Mouse (Mus musculus) neural tube, embryonic 13.5 days (tissue): ENCODE data around the gene Phpt1. TPM values are rescaled to one million over a fixed set of nuclear protein-coding genes. Genes with fewer than 3 reads are reported as not detected.

ENCODE experiments used
- ATAC-seq: fragments of 200-750 bp; cut with Nextera tagmentation; 2 replicates; pipeline ENCODE4 v1.8.0; 2017; ENCODE audit warnings: low read depth, mild to moderate bottlenecking, moderate TSS enrichment, moderate library complexity
- H3K27ac ChIP-seq: fragments of 300-500 bp; sonication (generic); replicated peaks from 2 replicates; pipeline ENCODE4 v1.5.1; 2015; ENCODE audit warnings: moderate library complexity, mild to moderate bottlenecking, inconsistent platforms
- H3K27me3 ChIP-seq: fragments of 300-500 bp; sonication (generic); 2 replicates; pipeline ENCODE4 v1.6.1; 2015; ENCODE audit warnings: mild to moderate bottlenecking, inconsistent platforms
- H3K36me3 ChIP-seq: fragments of 300-500 bp; sonication (generic); 2 replicates; pipeline ENCODE4 v1.6.1; 2015; ENCODE audit warnings: mild to moderate bottlenecking, inconsistent platforms
- H3K4me1 ChIP-seq: fragments of 300-500 bp; sonication (generic); replicated peaks from 2 replicates; pipeline ENCODE4 v1.6.1; 2015; ENCODE audit warnings: inconsistent platforms
- H3K4me2 ChIP-seq: fragments of 300-500 bp; sonication (generic); 2 replicates; pipeline ENCODE4 v1.6.1; 2015; ENCODE audit warnings: inconsistent platforms, mild to moderate bottlenecking, moderate library complexity
- H3K4me3 ChIP-seq: fragments of 300-500 bp; sonication (generic); 2 replicates; pipeline ENCODE4 v1.5.1; 2015; ENCODE audit warnings: mild to moderate bottlenecking, inconsistent platforms
- H3K9ac ChIP-seq: fragments of 300-500 bp; sonication (generic); 2 replicates; pipeline ENCODE4 v1.6.1; 2015; ENCODE audit warnings: moderate library complexity, mild to moderate bottlenecking, inconsistent platforms
- H3K9me3 ChIP-seq: fragments of 300-500 bp; sonication (generic); 2 replicates; pipeline ENCODE4 v1.6.1; 2016; ENCODE audit warnings: inconsistent platforms
- WGBS: fragments of 180-500 bp; shearing (Covaris S2); methylation state at CpG from one replicate; pipeline ENCODE4 v1.1.7; 2015; 5-methylcytosine and 5-hydroxymethylcytosine counted together
- polyA plus RNA-seq: library from polyadenylated mRNA; unstranded; fragments of >200 nt; fragmentation: Nextera tagmentation; extraction: Ambion mirVana; gene quantifications from 2 replicates; pipeline ENCODE4 v1.2.1, GENCODE M21; 2015

Gene Phpt1
- polyA plus RNA-seq, 1 experiment from 2014 or later = 188 TPM

- 45% methylated on average over 6 of the region's 6 CpGs for WGBS
- Histone ChIP-seq H3K27me3 (peaks cover 55% of the 10 kb centered on the region), H3K4me2 (peak overlapping the region; percentile 72), H3K4me1 (peaks cover 75% of the 10 kb centered on the region), H3K9me3 (no peaks in the 10 kb centered on the region), H3K9ac (peak overlapping the region; percentile 66), H3K4me3 (peak overlapping the region; percentile 48), H3K36me3 (peaks cover 31% of the 10 kb centered on the region), H3K27ac (no peak overlapping the region)
- ATAC-seq = no peak
These were observed 5.6 kb upstream of the Phpt1 start for GRCm38 (mm10) chr2:25580621-25581101.

- H3K9ac ChIP-seq = no peak overlapping the region; the same call in 1 of the 2 replicates
These were observed 4.9 kb upstream of the Phpt1 start for GRCm38 (mm10) chr2:25579737-25580460.

GRCm38 (mm10) chr2:25578796-25579736 is 4.0 kb upstream of the Phpt1 start:
- WGBS = 5% methylated on average over 77 of the region's 77 CpGs
- Histone ChIP-seq H3K9ac (peak overlapping the region; percentile 18; the same call in 1 of the 2 replicates), H3K4me3 (peak overlapping the region; percentile 18; the same call in 1 of the 2 replicates), H3K4me2 (peak overlapping the region; percentile 44), H3K9me3 (no peaks in the 10 kb centered on the region), H3K4me1 (peaks cover 82% of the 10 kb centered on the region), H3K27ac (no peak overlapping the region), H3K36me3 (peaks cover 15% of the 10 kb centered on the region), H3K27me3 (peaks cover 56% of the 10 kb centered on the region)
- ATAC-seq = no peak

More at GRCm38 (mm10) chr2:25579737-25580460, 4.9 kb upstream of the Phpt1 start:
- no peak for ATAC-seq
- Histone ChIP-seq H3K27ac (no peak overlapping the region), H3K36me3 (peaks cover 24% of the 10 kb centered on the region), H3K27me3 (peaks cover 56% of the 10 kb centered on the region), H3K4me2 (peak overlapping the region; percentile 72), H3K4me3 (peak overlapping the region; percentile 18; the same call in 1 of the 2 replicates), H3K4me1 (peaks cover 80% of the 10 kb centered on the region), H3K9me3 (no peaks in the 10 kb centered on the region)
- 6% methylated on average over 27 of the region's 27 CpGs for WGBS

GRCm38 (mm10) chr2:25577951-25578795 is 3.1 kb upstream of the Phpt1 start:
- no peak overlapping the region for H3K27ac ChIP-seq
- no peak for ATAC-seq
- H3K27me3 ChIP-seq = peaks cover 56% of the 10 kb centered on the region
- peak overlapping the region; percentile 44 for H3K4me2 ChIP-seq
- H3K9me3 ChIP-seq = no peaks in the 10 kb centered on the region
- WGBS = 8% methylated on average over 75 of the region's 75 CpGs
- peaks cover 8% of the 10 kb centered on the region for H3K36me3 ChIP-seq
- H3K4me1 ChIP-seq = peaks cover 83% of the 10 kb centered on the region
- H3K9ac ChIP-seq = peak overlapping the region; percentile 45
- H3K4me3 ChIP-seq = peak overlapping the region; percentile 24

- Histone ChIP-seq H3K9me3 (no peaks in the 10 kb centered on the region), H3K4me1 (peaks cover 82% of the 10 kb centered on the region), H3K36me3 (peaks cover 12% of the 10 kb centered on the region; the same call in 1 of the 2 replicates), H3K9ac (peak overlapping the region; percentile 45), H3K4me3 (peak overlapping the region; percentile 24), H3K4me2 (peak overlapping the region; percentile 44), H3K27ac (no peak overlapping the region), H3K27me3 (peaks cover 56% of the 10 kb centered on the region)
- 12% methylated on average over 92 of the region's 92 CpGs for WGBS
- ATAC-seq = no peak
These were observed 2.2 kb upstream of the Phpt1 start for GRCm38 (mm10) chr2:25576965-25577891.

GRCm38 (mm10) chr2:25576028-25576850 is 1.2 kb upstream of the Phpt1 start:
- 68% methylated on average over 16 of the region's 16 CpGs for WGBS

GRCm38 (mm10) chr2:25575432-25576027 is 506 bp upstream of the Phpt1 start:
- peaks cover 67% of the 10 kb centered on the region for H3K4me1 ChIP-seq
- peaks cover 27% of the 10 kb centered on the region for H3K36me3 ChIP-seq
- peak overlapping the region; percentile 91 for H3K27ac ChIP-seq
- H3K9ac ChIP-seq = peak overlapping the region; percentile 71
- peak overlapping the region; percentile 61 for H3K4me3 ChIP-seq
- peaks cover 50% of the 10 kb centered on the region for H3K27me3 ChIP-seq
- H3K4me2 ChIP-seq = peak overlapping the region; percentile 96
- peak; percentile 5; the same call in 1 of the 2 replicates for ATAC-seq
- 13% methylated on average over 21 of the region's 21 CpGs for WGBS
- H3K9me3 ChIP-seq = no peaks in the 10 kb centered on the region

More at GRCm38 (mm10) chr2:25576028-25576850, 1.2 kb upstream of the Phpt1 start:
- H3K27me3 ChIP-seq = peaks cover 56% of the 10 kb centered on the region
- H3K9me3 ChIP-seq = no peaks in the 10 kb centered on the region
- peak overlapping the region; percentile 71; the same call in 1 of the 2 replicates for H3K9ac ChIP-seq
- peak overlapping the region; percentile 96 for H3K4me2 ChIP-seq
- H3K36me3 ChIP-seq = peaks cover 20% of the 10 kb centered on the region
- peaks cover 74% of the 10 kb centered on the region for H3K4me1 ChIP-seq
- no peak overlapping the region for H3K27ac ChIP-seq
- no peak overlapping the region for H3K4me3 ChIP-seq
- no peak for ATAC-seq

- Histone ChIP-seq H3K27ac (peak overlapping the region; percentile 91), H3K4me1 (peaks cover 54% of the 10 kb centered on the region), H3K9me3 (no peaks in the 10 kb centered on the region), H3K4me2 (peak overlapping the region; percentile 96), H3K27me3 (peaks cover 36% of the 10 kb centered on the region), H3K9ac (peak overlapping the region; percentile 78), H3K36me3 (peaks cover 41% of the 10 kb centered on the region), H3K4me3 (peak overlapping the region; percentile 61)
- ATAC-seq = peak; percentile 3; the same call in 1 of the 2 replicates
- WGBS = 19% methylated on average over 11 of the region's 11 CpGs
These were observed 888 bp downstream of the Phpt1 start for GRCm38 (mm10) chr2:25574136-25574535.

- peaks cover 43% of the 10 kb centered on the region for H3K4me1 ChIP-seq
- no peaks in the 10 kb centered on the region for H3K9me3 ChIP-seq
- 93% methylated on average over 2 of the region's 2 CpGs for WGBS
- H3K36me3 ChIP-seq = peaks cover 51% of the 10 kb centered on the region
- H3K27ac ChIP-seq = no peak overlapping the region
- peak overlapping the region; percentile 78; the same call in 1 of the 2 replicates for H3K9ac ChIP-seq
- H3K4me3 ChIP-seq = peak overlapping the region; percentile 61
- ATAC-seq = no peak
- peak overlapping the region; percentile 96 for H3K4me2 ChIP-seq
- H3K27me3 ChIP-seq = peaks cover 25% of the 10 kb centered on the region
These were observed 2.0 kb downstream of the Phpt1 start for GRCm38 (mm10) chr2:25573068-25573467.
